Mouse (Mus musculus) embryonic facial prominence, embryonic 13.5 days (tissue): ENCODE data around the gene Steap3. TPM values are rescaled to one million over a fixed set of nuclear protein-coding genes. Genes with fewer than 3 reads are reported as not detected.
"Not testable (repeated sequence)": the region's sequence is repeated elsewhere in the genome, so short reads cannot be mapped to it uniquely, and the experiment has no call there.

Experiments
- ATAC-seq: fragments of 200-750 bp; cut with Nextera tagmentation; 2 replicates; pipeline ENCODE4 v1.8.0; 2017; ENCODE audit warnings: low read depth; ENCODE audit not compliant: insufficient number of reproducible peaks, insufficient read depth, low FRiP score, low TSS enrichment
- H3K27ac ChIP-seq: fragments of 300-500 bp; sonication (generic); 2 replicates; pipeline ENCODE4 v1.5.1; 2015; ENCODE audit warnings: moderate library complexity, mild to moderate bottlenecking, inconsistent platforms
- H3K27me3 ChIP-seq: fragments of 300-500 bp; sonication (generic); 2 replicates; pipeline ENCODE4 v1.6.1; 2015; ENCODE audit warnings: mild to moderate bottlenecking, inconsistent platforms
- H3K36me3 ChIP-seq: fragments of 300-500 bp; sonication (generic); 2 replicates; pipeline ENCODE4 v1.6.1; 2015; ENCODE audit warnings: mild to moderate bottlenecking, inconsistent platforms
- H3K4me1 ChIP-seq: fragments of 300-500 bp; sonication (generic); 2 replicates; pipeline ENCODE4 v1.6.1; 2015; ENCODE audit warnings: inconsistent platforms
- H3K4me2 ChIP-seq: fragments of 300-500 bp; sonication (generic); 2 replicates; pipeline ENCODE4 v1.6.1; 2015; ENCODE audit warnings: moderate library complexity, mild to moderate bottlenecking, inconsistent platforms
- H3K4me3 ChIP-seq: fragments of 300-500 bp; sonication (generic); 2 replicates; pipeline ENCODE4 v1.5.1; 2015; ENCODE audit warnings: mild to moderate bottlenecking, inconsistent platforms
- H3K9ac ChIP-seq: fragments of 300-500 bp; sonication (generic); 2 replicates; pipeline ENCODE4 v1.6.1; 2015; ENCODE audit warnings: mild to moderate bottlenecking, inconsistent platforms
- H3K9me3 ChIP-seq: fragments of 300-500 bp; sonication (generic); 2 replicates; pipeline ENCODE4 v1.6.1; 2016; ENCODE audit warnings: inconsistent platforms
- WGBS: fragments of 180-500 bp; shearing (Covaris S2); methylation state at CpG from one replicate; pipeline ENCODE4 v1.1.7; 2015; ENCODE audit warnings: mixed read lengths; 5-methylcytosine and 5-hydroxymethylcytosine counted together
- polyA plus RNA-seq: library from polyadenylated mRNA; unstranded; fragments of >200 nt; fragmentation: Nextera tagmentation; extraction: Ambion mirVana; gene quantifications from 2 replicates; pipeline ENCODE4 v1.2.1, GENCODE M21; 2015

Steap3 gene
- polyA plus RNA-seq, result 5.0 and 5.6 TPM in 2 replicates

- Histone ChIP-seq H3K9me3 (no peaks in the 10 kb centered on the region), H3K36me3 (no peaks in the 10 kb centered on the region), H3K4me1 (no peaks in the 10 kb centered on the region), H3K9ac (no peak within 1 kb of the TSS), H3K27ac (no peak within 1 kb of the TSS), H3K4me3 (no peak within 1 kb of the TSS), H3K27me3 (no peaks in the 10 kb centered on the region), H3K4me2 (no peak within 1 kb of the TSS)
- whole genome bisulfite sequencing, result 87% methylated on average over 5 of the region's 5 CpGs
- ATAC-seq, result no peak
Measured at GRCm38 (mm10) chr1:120272605-120273004, at the start of gene Steap3. Steap3 (minus strand) TSS chr1:120272705.

GRCm38 (mm10) chr1:120321270-120322021, 48.9 kb upstream of the Steap3 start:
- H3K9ac ChIP-seq, result no peak overlapping the region
- no peak for ATAC-seq
- H3K4me3 ChIP-seq, result no peak overlapping the region
- H3K36me3 ChIP-seq, result no peaks in the 10 kb centered on the region
- WGBS, result 83% methylated on average over 16 of the region's 16 CpGs
- H3K27me3 ChIP-seq, result no peaks in the 10 kb centered on the region
- no peak overlapping the region for H3K27ac ChIP-seq
- H3K4me1 ChIP-seq, result no peaks in the 10 kb centered on the region
- no peak overlapping the region for H3K4me2 ChIP-seq
- no peaks in the 10 kb centered on the region for H3K9me3 ChIP-seq

GRCm38 (mm10) chr1:120305801-120306200, 33.3 kb upstream of the Steap3 start:
- Histone ChIP-seq H3K9me3 (no peaks in the 10 kb centered on the region), H3K4me1 (no peaks in the 10 kb centered on the region), H3K27me3 (no peaks in the 10 kb centered on the region), H3K9ac (no peak overlapping the region), H3K36me3 (no peaks in the 10 kb centered on the region), H3K4me3 (no peak overlapping the region), H3K4me2 (no peak overlapping the region), H3K27ac (no peak overlapping the region; the same call in 1 of the 2 replicates)
- WGBS, result 66% methylated on average over 2 of the region's 2 CpGs
- ATAC-seq, result no peak

- no peaks in the 10 kb centered on the region for H3K36me3 ChIP-seq
- no peak for ATAC-seq
- no peak overlapping the region for H3K27ac ChIP-seq
- no peak overlapping the region for H3K4me3 ChIP-seq
- no peaks in the 10 kb centered on the region; the same call in 1 of the 2 replicates for H3K9me3 ChIP-seq
- no peak overlapping the region for H3K9ac ChIP-seq
- 91% methylated on average over 2 of the region's 2 CpGs for WGBS
- no peaks in the 10 kb centered on the region for H3K27me3 ChIP-seq
- no peaks in the 10 kb centered on the region for H3K4me1 ChIP-seq
- H3K4me2 ChIP-seq, result no peak overlapping the region
Measured at GRCm38 (mm10) chr1:120296936-120297335, 24.4 kb upstream of the Steap3 start.

GRCm38 (mm10) chr1:120293803-120294202, 21.3 kb upstream of the Steap3 start:
- H3K27me3 ChIP-seq, result no peaks in the 10 kb centered on the region
- H3K36me3 ChIP-seq, result no peaks in the 10 kb centered on the region
- no peak overlapping the region for H3K4me2 ChIP-seq
- H3K9me3 ChIP-seq, result no peaks in the 10 kb centered on the region; the same call in 1 of the 2 replicates
- ATAC-seq, result no peak
- H3K4me1 ChIP-seq, result no peaks in the 10 kb centered on the region
- 68% methylated on average over 1 of the region's 1 CpGs for WGBS
- H3K4me3 ChIP-seq, result no peak overlapping the region
- no peak overlapping the region for H3K9ac ChIP-seq
- H3K27ac ChIP-seq, result no peak overlapping the region

- 84% methylated on average over 3 of the region's 3 CpGs for WGBS
- H3K4me2 ChIP-seq, result no peak overlapping the region
- H3K27ac ChIP-seq, result no peak overlapping the region
- H3K36me3 ChIP-seq, result no peaks in the 10 kb centered on the region
- no peaks in the 10 kb centered on the region for H3K4me1 ChIP-seq
- no peak overlapping the region for H3K9ac ChIP-seq
- H3K9me3 ChIP-seq, result no peaks in the 10 kb centered on the region; the same call in 1 of the 2 replicates
- no peaks in the 10 kb centered on the region for H3K27me3 ChIP-seq
- H3K4me3 ChIP-seq, result no peak overlapping the region
- no peak for ATAC-seq
Measured at GRCm38 (mm10) chr1:120291709-120292108, 19.2 kb upstream of the Steap3 start.

- Histone ChIP-seq H3K4me2 (no peak overlapping the region), H3K4me3 (no peak overlapping the region), H3K4me1 (no peaks in the 10 kb centered on the region), H3K9ac (no peak overlapping the region), H3K27ac (no peak overlapping the region), H3K9me3 (no peaks in the 10 kb centered on the region; the same call in 1 of the 2 replicates), H3K36me3 (no peaks in the 10 kb centered on the region), H3K27me3 (no peaks in the 10 kb centered on the region)
- 48% methylated on average over 2 of the region's 2 CpGs for WGBS
- no peak for ATAC-seq
Measured at GRCm38 (mm10) chr1:120289843-120290242, 17.3 kb upstream of the Steap3 start.

- Histone ChIP-seq H3K27ac (no peak overlapping the region), H3K9me3 (no peaks in the 10 kb centered on the region; the same call in 1 of the 2 replicates), H3K9ac (no peak overlapping the region), H3K27me3 (no peaks in the 10 kb centered on the region), H3K4me3 (no peak overlapping the region), H3K36me3 (no peaks in the 10 kb centered on the region), H3K4me1 (no peaks in the 10 kb centered on the region), H3K4me2 (no peak overlapping the region)
- no peak for ATAC-seq
- 32% methylated on average over 4 of the region's 4 CpGs for WGBS
Measured at GRCm38 (mm10) chr1:120287679-120288078, 15.2 kb upstream of the Steap3 start.

GRCm38 (mm10) chr1:120276058-120276457, 3.6 kb upstream of the Steap3 start:
- H3K4me3 ChIP-seq, ATAC-seq, H3K36me3 ChIP-seq, H3K4me1 ChIP-seq, H3K27me3 ChIP-seq, H3K9me3 ChIP-seq, H3K27ac ChIP-seq, H3K9ac ChIP-seq, H3K4me2 ChIP-seq: not testable (repeated sequence)
- WGBS, result 71% methylated on average over 1 of the region's 1 CpGs

- Histone ChIP-seq H3K36me3 (no peaks in the 10 kb centered on the region), H3K4me1 (no peaks in the 10 kb centered on the region), H3K4me2 (no peak overlapping the region), H3K27ac (no peak overlapping the region), H3K4me3 (no peak overlapping the region), H3K9me3 (no peaks in the 10 kb centered on the region), H3K9ac (no peak overlapping the region), H3K27me3 (no peaks in the 10 kb centered on the region)
- WGBS, result 73% methylated on average over 3 of the region's 3 CpGs
- ATAC-seq, result no peak
Measured at GRCm38 (mm10) chr1:120275224-120275623, 2.7 kb upstream of the Steap3 start.

- 85% methylated on average over 3 of the region's 3 CpGs for WGBS
- no peak for ATAC-seq
Measured at GRCm38 (mm10) chr1:120270882-120271281, 1.6 kb downstream of the Steap3 start.

GRCm38 (mm10) chr1:120270115-120270514, 2.4 kb downstream of the Steap3 start:
- H3K27ac ChIP-seq, result no peak overlapping the region
- no peak overlapping the region for H3K9ac ChIP-seq
- H3K4me1 ChIP-seq, result 0 out of 2 replicates have a peak, but pooled peaks cover 9% of the 10 kb centered on the region
- WGBS, result 58% methylated on average over 7 of the region's 7 CpGs
- no peak for ATAC-seq
- H3K4me3 ChIP-seq, result no peak overlapping the region
- H3K27me3 ChIP-seq, result peaks cover 1% of the 10 kb centered on the region; the same call in 1 of the 2 replicates
- H3K4me2 ChIP-seq, result no peak overlapping the region
- H3K9me3 ChIP-seq, result no peaks in the 10 kb centered on the region
- no peaks in the 10 kb centered on the region for H3K36me3 ChIP-seq

More at GRCm38 (mm10) chr1:120270882-120271281, 1.6 kb downstream of the Steap3 start:
- H3K4me1 ChIP-seq, result 0 out of 2 replicates have a peak, but pooled peaks cover 2% of the 10 kb centered on the region
- no peaks in the 10 kb centered on the region for H3K36me3 ChIP-seq
- H3K9ac ChIP-seq, result no peak overlapping the region
- H3K27me3 ChIP-seq, result no peaks in the 10 kb centered on the region
- H3K9me3 ChIP-seq, result no peaks in the 10 kb centered on the region
- no peak overlapping the region for H3K27ac ChIP-seq
- H3K4me3 ChIP-seq, result no peak overlapping the region
- H3K4me2 ChIP-seq, result no peak overlapping the region
